Mouse (Mus musculus): ENCODE data around the gene Ggcx.

DNA sequence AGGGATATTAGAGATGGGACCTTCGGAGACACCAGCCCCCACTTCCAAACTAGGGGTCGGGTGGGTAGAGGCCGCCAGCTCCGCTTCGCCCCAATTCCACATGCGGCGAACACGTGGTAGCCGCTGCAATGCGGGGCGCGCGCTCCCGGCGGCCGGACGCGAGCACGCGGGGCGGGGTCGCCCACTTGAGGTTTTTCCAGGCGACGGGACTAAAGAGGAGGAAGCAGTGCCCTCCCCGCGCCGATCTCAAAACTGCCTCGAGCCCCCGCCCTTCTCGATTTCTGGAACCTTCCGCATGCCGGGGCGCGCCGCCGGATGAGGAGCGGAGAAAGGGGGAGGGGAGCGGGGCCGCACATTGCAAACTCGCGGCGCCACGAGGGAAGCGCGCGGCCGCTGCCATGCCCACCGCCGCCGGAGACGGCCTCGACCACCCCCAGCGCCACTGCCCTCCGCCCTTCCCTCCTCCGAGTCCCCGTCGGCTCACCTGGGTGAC, 24.8 kb downstream of the Ggcx start:
- TF ChIP-seq CTCF (IDR thresholded peaks at IDR 0.05; ENCODE audit: insufficient read depth, low read length) (no peak), POLR2A (IDR thresholded peaks at IDR 0.05; ENCODE audit: borderline replicate concordance, extremely low read depth, low read depth, low read length) (no peak; the same call in 1 of the 2 replicates)

Data from lung, adult 2 months (tissue).